Mouse (Mus musculus): ENCODE measurements around the gene Ptpa. TPM values are rescaled to one million over a fixed set of nuclear protein-coding genes. Genes with fewer than 3 reads are reported as not detected.

The Ptpa gene
- polyA plus RNA-seq, 1 experiment from 2014 or later, result 71.4 TPM

DNA sequence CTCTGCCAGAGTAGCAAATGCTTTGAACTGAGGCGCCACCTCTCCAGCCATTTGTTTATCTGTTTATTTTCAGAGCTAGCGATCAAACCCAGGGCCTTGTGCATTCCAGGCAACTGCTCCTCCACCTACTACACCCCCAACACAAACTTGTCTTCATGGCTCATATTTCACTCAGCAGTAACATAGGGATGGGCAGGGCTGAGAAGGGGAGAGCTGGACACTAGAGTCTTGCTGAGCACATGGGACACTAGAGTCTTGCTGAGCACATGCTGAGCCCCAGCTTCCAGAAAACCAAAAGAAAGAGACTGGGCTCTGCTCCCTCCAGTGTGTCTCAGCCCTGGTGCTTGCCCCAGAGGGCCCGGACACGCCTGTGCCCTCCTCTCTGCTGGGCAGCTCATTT lies 50.9 kb downstream of the Ptpa start:
- no peak for TF ChIP-seq CTCF (IDR thresholded peaks at IDR 0.05; ENCODE audit: low read depth)
- Histone ChIP-seq H3K27me3 (replicated peaks; ENCODE audit: control insufficient read depth, insufficient read depth, low read length) (no peaks in the 10 kb centered on the region), H3K27ac (ENCODE audit: low read depth, low read length) (no peak overlapping the region), H3K36me3 (ENCODE audit: control insufficient read depth, insufficient read depth) (no peaks in the 10 kb centered on the region), H3K9ac (ENCODE audit: low read depth, low read length) (no peak overlapping the region), H3K4me2 (replicated peaks; ENCODE audit: low read depth) (no peak overlapping the region), H3K4me1 (replicated peaks; ENCODE audit: control insufficient read depth, insufficient read depth, low read length) (no peaks in the 10 kb centered on the region; the same call in 1 of the 2 replicates), H3K4me3 (ENCODE audit: low read depth, low read length) (no peak overlapping the region), H3K9me3 (ENCODE audit: control insufficient read depth) (no peaks in the 10 kb centered on the region)
- ATAC-seq, result no peak
- 62% methylated on average over 4 of the region's 4 CpGs for WGBS

DNA sequence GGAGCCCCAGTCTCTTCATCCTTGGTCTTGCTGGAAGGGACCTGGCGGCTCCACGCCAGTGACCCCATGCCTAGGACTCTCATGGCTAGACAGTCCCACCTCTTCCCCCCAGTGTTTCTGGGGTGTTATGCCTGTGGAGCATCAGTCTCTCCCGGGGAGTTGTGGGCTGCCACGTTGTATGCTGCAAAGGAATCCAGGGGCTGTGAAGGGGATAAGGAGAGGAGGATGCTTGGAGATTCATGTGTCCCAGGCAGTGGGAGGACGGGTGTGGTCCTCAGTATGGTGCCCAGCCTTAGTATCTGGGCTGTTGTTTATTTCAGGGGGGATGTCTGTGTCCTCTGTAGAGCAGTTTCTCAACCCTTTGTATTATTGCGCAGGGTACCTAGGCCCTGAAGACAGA lies 53.2 kb downstream of the Ptpa start:
- H3K36me3 ChIP-seq (ENCODE audit: control insufficient read depth, insufficient read depth), result no peaks in the 10 kb centered on the region
- H3K4me1 ChIP-seq (replicated peaks; ENCODE audit: control insufficient read depth, insufficient read depth, low read length), result no peaks in the 10 kb centered on the region
- TF ChIP-seq CTCF (IDR thresholded peaks at IDR 0.05; ENCODE audit: low read depth), result no peak
- H3K9ac ChIP-seq (ENCODE audit: low read depth, low read length), result no peak overlapping the region
- 78% methylated on average over 6 of the region's 6 CpGs for WGBS
- H3K27ac ChIP-seq (ENCODE audit: low read depth, low read length), result no peak overlapping the region
- no peaks in the 10 kb centered on the region for H3K27me3 ChIP-seq (replicated peaks; ENCODE audit: control insufficient read depth, insufficient read depth, low read length)
- H3K4me2 ChIP-seq (replicated peaks; ENCODE audit: low read depth), result peak overlapping the region; percentile 98; the same call in 1 of the 2 replicates
- no peak overlapping the region for H3K4me3 ChIP-seq (ENCODE audit: low read depth, low read length)
- no peak for ATAC-seq
- no peaks in the 10 kb centered on the region for H3K9me3 ChIP-seq (ENCODE audit: control insufficient read depth)

DNA sequence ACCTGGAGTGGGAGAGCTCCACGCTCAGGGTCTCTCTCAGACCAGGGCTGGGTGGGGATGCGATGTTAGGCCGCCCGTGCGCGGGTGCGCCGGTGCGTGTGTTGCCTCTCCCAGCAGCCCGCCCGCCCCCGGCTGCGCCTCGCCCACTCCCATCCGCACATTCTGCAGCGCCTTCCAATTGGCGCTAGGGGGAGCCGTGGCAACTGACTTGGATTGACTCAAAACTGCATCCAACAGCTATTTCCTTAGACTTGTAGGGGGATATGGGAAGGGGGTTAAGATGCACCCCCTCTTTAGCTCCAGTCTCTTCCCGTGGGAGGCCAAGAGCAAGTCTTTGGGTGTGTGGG lies 53.9 kb downstream of the Ptpa start:
- Histone ChIP-seq H3K4me1 (replicated peaks; ENCODE audit: control insufficient read depth, insufficient read depth, low read length) (peaks cover 4% of the 10 kb centered on the region; the same call in 1 of the 2 replicates), H3K27ac (ENCODE audit: low read depth, low read length) (peak overlapping the region; percentile 74; the same call in 1 of the 2 replicates), H3K27me3 (replicated peaks; ENCODE audit: control insufficient read depth, insufficient read depth, low read length) (no peaks in the 10 kb centered on the region), H3K9ac (ENCODE audit: low read depth, low read length) (peak overlapping the region; percentile 48), H3K9me3 (ENCODE audit: control insufficient read depth) (no peaks in the 10 kb centered on the region), H3K4me2 (replicated peaks; ENCODE audit: low read depth) (peak overlapping the region; percentile 98), H3K4me3 (ENCODE audit: low read depth, low read length) (peak overlapping the region; percentile 39), H3K36me3 (ENCODE audit: control insufficient read depth, insufficient read depth) (no peaks in the 10 kb centered on the region)
- ATAC-seq, result peak; percentile 8; the same call in 1 of the 2 replicates
- 0% methylated on average over 19 of the region's 19 CpGs for WGBS
- peak; percentile 86 for TF ChIP-seq CTCF (IDR thresholded peaks at IDR 0.05; ENCODE audit: low read depth)

DNA sequence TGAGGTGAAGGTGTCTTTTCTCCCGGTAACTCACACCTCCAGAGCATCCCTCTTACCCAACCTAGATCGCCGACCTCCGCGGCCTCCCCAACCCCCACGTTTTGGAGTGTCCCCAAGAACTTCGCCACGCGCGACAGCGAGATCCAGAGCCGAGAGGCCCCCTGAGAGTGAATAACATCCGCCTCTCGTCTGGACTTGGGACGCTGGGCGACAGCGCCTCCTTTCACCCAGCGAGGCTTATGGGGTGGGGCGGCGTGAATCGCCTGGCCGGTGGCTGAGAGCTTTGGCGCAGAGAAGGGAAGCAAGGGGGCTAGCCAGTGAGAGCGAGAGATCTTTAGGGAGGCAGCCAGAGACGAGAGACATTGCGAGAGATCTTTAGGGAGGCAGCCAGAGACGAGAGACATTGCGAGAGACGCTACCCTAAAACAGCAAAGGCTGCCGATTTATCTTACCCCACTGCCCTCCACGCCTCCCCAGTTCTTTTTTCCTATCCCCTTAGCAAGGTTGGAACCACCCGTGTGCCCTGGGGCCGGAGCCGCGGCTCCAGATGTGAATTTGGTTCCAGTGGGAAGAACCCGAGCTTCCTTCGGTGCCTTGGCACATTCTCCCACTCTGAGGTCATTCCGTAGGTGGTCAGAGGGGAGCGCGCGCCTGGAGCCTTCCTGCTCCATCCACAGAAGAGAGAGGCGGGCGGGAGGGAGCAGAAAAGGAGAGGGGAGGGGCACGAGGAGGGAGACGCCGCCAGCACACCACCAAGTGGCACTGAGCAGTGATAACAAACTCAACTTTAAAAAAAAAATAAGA lies 54.5 kb downstream of the Ptpa start:
- peaks cover 5% of the 10 kb centered on the region; the same call in 1 of the 2 replicates for H3K4me1 ChIP-seq (replicated peaks; ENCODE audit: control insufficient read depth, insufficient read depth, low read length)
- under 1% methylated on average over 46 of the region's 46 CpGs for WGBS
- H3K9ac ChIP-seq (ENCODE audit: low read depth, low read length), result peak overlapping the region; percentile 48
- H3K27ac ChIP-seq (ENCODE audit: low read depth, low read length), result peak overlapping the region; percentile 74
- peak overlapping the region; percentile 39 for H3K4me3 ChIP-seq (ENCODE audit: low read depth, low read length)
- no peaks in the 10 kb centered on the region for H3K9me3 ChIP-seq (ENCODE audit: control insufficient read depth)
- peak overlapping the region; percentile 98 for H3K4me2 ChIP-seq (replicated peaks; ENCODE audit: low read depth)
- no peaks in the 10 kb centered on the region for H3K36me3 ChIP-seq (ENCODE audit: control insufficient read depth, insufficient read depth)
- H3K27me3 ChIP-seq (replicated peaks; ENCODE audit: control insufficient read depth, insufficient read depth, low read length), result no peaks in the 10 kb centered on the region
- no peak for ATAC-seq
- TF ChIP-seq CTCF (IDR thresholded peaks at IDR 0.05; ENCODE audit: low read depth), result peak; percentile 21

DNA sequence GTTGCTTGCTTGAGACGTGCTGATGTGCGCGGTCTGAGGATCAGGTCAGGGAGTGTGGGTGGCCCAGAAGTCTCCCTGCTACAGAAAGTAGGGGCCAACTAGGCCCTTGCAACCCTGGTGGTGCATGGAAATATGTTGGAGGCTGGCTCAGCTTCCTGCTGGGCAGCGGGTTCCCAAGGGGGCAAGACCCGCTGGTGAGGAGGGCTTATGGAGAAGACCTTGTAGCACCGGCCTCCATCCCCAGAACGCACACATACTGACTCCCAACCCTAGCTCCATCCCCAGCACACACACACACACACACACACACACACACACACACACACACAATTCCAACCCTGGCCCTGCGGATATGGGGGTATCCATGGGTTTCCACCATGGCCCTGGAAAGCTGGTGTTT lies 55.2 kb downstream of the Ptpa start:
- WGBS, result 26% methylated on average over 8 of the region's 8 CpGs
- H3K4me1 ChIP-seq (replicated peaks; ENCODE audit: control insufficient read depth, insufficient read depth, low read length), result peaks cover 5% of the 10 kb centered on the region; the same call in 1 of the 2 replicates
- no peak for ATAC-seq
- no peak overlapping the region for H3K9ac ChIP-seq (ENCODE audit: low read depth, low read length)
- H3K4me2 ChIP-seq (replicated peaks; ENCODE audit: low read depth), result peak overlapping the region; percentile 98
- no peaks in the 10 kb centered on the region for H3K9me3 ChIP-seq (ENCODE audit: control insufficient read depth)
- H3K36me3 ChIP-seq (ENCODE audit: control insufficient read depth, insufficient read depth), result no peaks in the 10 kb centered on the region
- H3K27me3 ChIP-seq (replicated peaks; ENCODE audit: control insufficient read depth, insufficient read depth, low read length), result no peaks in the 10 kb centered on the region
- 0 out of 2 replicates have a peak overlapping the region, but pooled peaks have one; percentile 39 for H3K4me3 ChIP-seq (ENCODE audit: low read depth, low read length)
- no peak for TF ChIP-seq CTCF (IDR thresholded peaks at IDR 0.05; ENCODE audit: low read depth)
- H3K27ac ChIP-seq (ENCODE audit: low read depth, low read length), result peak overlapping the region; percentile 35

DNA sequence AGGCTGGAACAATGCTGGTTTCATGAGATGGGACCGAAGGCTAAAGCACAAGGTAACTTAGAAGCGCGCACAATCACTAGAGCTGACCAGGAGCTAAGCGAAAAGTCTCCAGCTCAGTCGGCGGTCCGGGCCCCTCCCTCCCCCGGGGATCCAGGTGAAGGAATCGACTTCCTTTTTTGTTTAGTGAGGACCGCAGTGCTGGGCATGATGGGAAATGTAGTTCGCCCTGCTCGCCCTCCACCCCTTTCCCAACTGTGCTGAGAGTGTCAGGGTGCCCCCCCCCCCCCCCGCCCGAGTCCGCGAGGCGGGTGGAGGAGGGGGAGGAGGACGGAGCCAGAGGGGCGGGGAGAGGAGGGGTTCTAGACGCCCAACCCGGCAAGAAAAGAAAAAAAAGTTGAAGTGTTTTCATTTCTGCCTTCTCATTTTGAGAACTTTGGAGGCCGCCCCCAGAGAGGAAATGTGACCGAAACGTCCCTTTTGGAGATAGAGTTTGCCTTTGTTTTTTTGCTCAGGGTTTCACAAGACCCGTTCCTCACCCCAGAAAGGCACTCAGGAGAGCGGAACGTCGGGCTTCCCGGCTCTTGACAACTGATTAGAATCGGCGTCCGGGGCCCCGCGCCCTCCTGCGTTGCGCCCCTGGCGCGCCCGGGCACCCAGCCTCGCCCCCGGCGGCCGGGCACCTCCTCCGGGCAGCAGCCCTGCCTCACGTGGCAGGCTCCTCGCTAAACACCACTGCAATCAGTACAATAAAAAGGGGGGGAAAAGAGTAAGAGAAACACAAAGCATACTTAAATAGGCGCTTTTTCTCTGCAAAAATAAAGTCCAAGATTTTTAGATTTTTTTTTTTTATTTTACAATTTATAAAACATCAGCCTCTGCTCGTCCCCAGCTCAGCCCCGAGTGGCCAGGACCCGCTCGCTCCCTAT lies 56.2 kb downstream of the Ptpa start:
- Histone ChIP-seq H3K9ac (ENCODE audit: low read depth, low read length) (peak overlapping the region; percentile 81), H3K4me1 (replicated peaks; ENCODE audit: control insufficient read depth, insufficient read depth, low read length) (peaks cover 5% of the 10 kb centered on the region; the same call in 1 of the 2 replicates), H3K36me3 (ENCODE audit: control insufficient read depth, insufficient read depth) (no peaks in the 10 kb centered on the region), H3K4me3 (ENCODE audit: low read depth, low read length) (peak overlapping the region; percentile 81), H3K27ac (ENCODE audit: low read depth, low read length) (peak overlapping the region; percentile 84), H3K4me2 (replicated peaks; ENCODE audit: low read depth) (peak overlapping the region; percentile 98), H3K27me3 (replicated peaks; ENCODE audit: control insufficient read depth, insufficient read depth, low read length) (no peaks in the 10 kb centered on the region), H3K9me3 (ENCODE audit: control insufficient read depth) (no peaks in the 10 kb centered on the region)
- no peak for TF ChIP-seq CTCF (IDR thresholded peaks at IDR 0.05; ENCODE audit: low read depth)
- ATAC-seq, result peak; percentile 26; the same call in 1 of the 2 replicates
- under 1% methylated on average over 50 of the region's 51 CpGs for WGBS

Data from intestine, postnatal 0 days (tissue).